Mouse (Mus musculus) liver, adult 2 months (tissue): ENCODE results near the gene Gm14569. TPM values are rescaled to one million over a fixed set of nuclear protein-coding genes. Genes with fewer than 3 reads are reported as not detected.

Experiments used
- DNase-seq: peaks from one replicate; pipeline ENCODE4 v3.0.0-alpha.2; 2011; ENCODE audit warnings: low read depth, low spot score; ENCODE audit errors: extremely low read depth
- H3K27ac ChIP-seq: fragments of 200-500 bp; replicated peaks from 2 replicates; pipeline ENCODE4 v1.5.1; 2012; ENCODE audit warnings: low read depth, mild to moderate bottlenecking, control low read depth, inconsistent platforms, low read length; ENCODE audit not compliant: insufficient read depth
- H3K27me3 ChIP-seq: fragments of 200-500 bp; 2 replicates; pipeline ENCODE4 v1.6.1; 2012; ENCODE audit warnings: mild to moderate bottlenecking, moderate library complexity, low read length, inconsistent platforms; ENCODE audit not compliant: control insufficient read depth, insufficient read depth
- H3K36me3 ChIP-seq: fragments of 200-500 bp; 2 replicates; pipeline ENCODE4 v1.6.1; 2012; ENCODE audit warnings: low read length, inconsistent platforms; ENCODE audit not compliant: control insufficient read depth, insufficient read depth
- H3K4me1 ChIP-seq: fragments of 200-500 bp; 2 replicates; pipeline ENCODE4 v1.6.1; 2011; ENCODE audit warnings: low read length; ENCODE audit not compliant: control insufficient read depth, insufficient read depth
- H3K4me3 ChIP-seq: fragments of 200-500 bp; 2 replicates; pipeline ENCODE4 v1.5.1; 2011; ENCODE audit warnings: low read depth, mild to moderate bottlenecking, control low read depth, low read length, moderate library complexity; ENCODE audit not compliant: insufficient read depth
- H3K79me2 ChIP-seq: fragments of 200-500 bp; 2 replicates; pipeline ENCODE4 v1.6.1; 2012; ENCODE audit warnings: inconsistent platforms, mild to moderate bottlenecking, low read length, moderate library complexity; ENCODE audit not compliant: control insufficient read depth, insufficient read depth
- H3K9ac ChIP-seq: fragments of 200-500 bp; 2 replicates; pipeline ENCODE4 v1.6.1; 2012; ENCODE audit warnings: low read depth, mild to moderate bottlenecking, control low read depth, inconsistent platforms, low read length
- CTCF ChIP-seq: fragments of 200-500 bp; IDR thresholded peaks from 2 replicates; pipeline ENCODE4 v1.5.1; 2011; ENCODE audit warnings: low read depth, low read length, control low read depth
- POLR2A ChIP-seq: fragments of 200-500 bp; IDR thresholded peaks from 2 replicates; pipeline ENCODE4 v1.6.1; 2011; ENCODE audit warnings: low read length, control low read depth; ENCODE audit not compliant: insufficient read depth; ENCODE audit errors: extremely low read depth
- WGBS: fragments of 180-500 bp; shearing (Covaris S2); methylation state at CpG from one replicate; pipeline ENCODE4 v1.1.7; 2018; 5-methylcytosine and 5-hydroxymethylcytosine counted together
- polyA plus RNA-seq: library from polyadenylated mRNA; depleted of rRNA; stranded (reverse); fragments of >200 nt; gene quantifications from 2 replicates; pipeline ENCODE4 v1.2.3, GENCODE M21; 2012; rRNA removed
- total RNA-seq: library from RNA; depleted of rRNA; stranded (reverse); fragments of >200 nt; gene quantifications from 2 replicates; pipeline ENCODE4 v1.2.3, GENCODE M21; 2014; rRNA removed

Gm14569 gene
- total and polyA plus RNA-seq, 2 experiments, result not detected

DNA sequence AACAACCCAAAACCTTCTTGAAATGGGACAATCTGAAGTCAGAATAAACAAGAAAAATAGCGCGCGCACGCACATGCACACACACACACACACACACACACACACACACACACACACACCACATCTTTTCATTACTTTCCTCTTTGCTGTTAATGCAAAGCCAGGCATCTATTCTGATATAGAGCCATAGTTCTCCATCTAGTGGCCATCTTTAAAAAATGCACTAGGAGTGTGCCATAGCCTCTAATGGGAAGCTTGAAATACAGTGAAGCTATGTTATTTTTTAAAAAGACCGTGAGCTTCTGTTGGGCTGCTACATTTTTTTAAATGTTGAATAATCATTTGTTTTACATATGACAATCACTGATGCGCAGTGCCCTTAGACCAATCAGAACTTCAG lies 98.4 kb downstream of the Gm14569 start:
- DNase-seq, result peak; percentile 11
- Histone ChIP-seq H3K79me2 (no peaks in the 10 kb centered on the region), H3K9ac (no peak overlapping the region), H3K4me1 (no peaks in the 10 kb centered on the region), H3K36me3 (no peaks in the 10 kb centered on the region), H3K27me3 (no peaks in the 10 kb centered on the region), H3K27ac (no peak overlapping the region), H3K4me3 (no peak overlapping the region)
- WGBS, result 33% methylated on average over 6 of the region's 6 CpGs
- TF ChIP-seq CTCF, result no peak
- no peak for TF ChIP-seq POLR2A

DNA sequence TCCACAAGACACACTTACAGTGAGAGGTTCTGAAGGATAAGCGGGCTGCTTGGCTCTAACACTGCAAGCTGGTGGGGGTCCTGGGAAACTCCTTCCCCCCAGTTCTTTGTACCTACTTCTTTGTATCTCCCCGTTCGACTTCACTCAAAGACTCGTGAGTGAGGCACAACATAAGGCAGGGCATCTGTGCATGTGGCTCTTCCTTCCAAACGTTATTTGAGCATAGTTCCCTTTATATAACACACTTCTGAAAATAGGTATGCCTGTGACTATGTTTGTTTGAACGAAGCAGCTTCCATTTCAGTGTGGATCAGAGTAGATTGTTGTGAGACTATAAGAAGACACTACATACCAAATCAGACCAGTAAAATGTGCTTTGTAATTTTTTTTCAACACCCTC lies 99.0 kb downstream of the Gm14569 start:
- Histone ChIP-seq H3K9ac (no peak overlapping the region), H3K27ac (no peak overlapping the region), H3K36me3 (no peaks in the 10 kb centered on the region), H3K4me1 (no peaks in the 10 kb centered on the region), H3K79me2 (no peaks in the 10 kb centered on the region), H3K27me3 (no peaks in the 10 kb centered on the region), H3K4me3 (no peak overlapping the region)
- WGBS, result 76% methylated on average over 6 of the region's 6 CpGs
- no peak for DNase-seq
- TF ChIP-seq CTCF, result no peak

DNA sequence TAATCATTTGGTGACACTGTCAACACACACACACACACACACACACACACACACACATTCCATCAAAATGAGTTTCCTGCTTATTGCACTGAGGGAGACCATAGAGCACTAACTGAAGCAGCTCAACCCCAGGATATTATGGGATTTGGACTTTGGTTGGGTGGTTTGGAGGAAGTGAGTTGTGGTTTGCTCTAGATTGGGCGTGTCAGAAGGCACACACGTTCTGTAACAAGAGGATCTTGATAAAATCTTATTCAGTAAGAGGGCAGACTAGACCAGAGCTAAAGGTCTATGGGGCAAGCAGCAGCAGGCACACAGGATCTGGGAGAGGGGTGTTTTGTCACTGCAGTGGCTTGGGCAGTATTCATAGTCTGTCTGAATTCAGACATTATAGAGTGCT lies 101.1 kb downstream of the Gm14569 start:
- WGBS, result 46% methylated on average over 2 of the region's 2 CpGs
- Histone ChIP-seq H3K4me1 (no peaks in the 10 kb centered on the region), H3K27ac (no peak overlapping the region), H3K27me3 (no peaks in the 10 kb centered on the region), H3K9ac (no peak overlapping the region), H3K36me3 (no peaks in the 10 kb centered on the region), H3K4me3 (no peak overlapping the region), H3K79me2 (no peaks in the 10 kb centered on the region)
- TF ChIP-seq POLR2A, result no peak
- no peak for TF ChIP-seq CTCF
- DNase-seq, result no peak

DNA sequence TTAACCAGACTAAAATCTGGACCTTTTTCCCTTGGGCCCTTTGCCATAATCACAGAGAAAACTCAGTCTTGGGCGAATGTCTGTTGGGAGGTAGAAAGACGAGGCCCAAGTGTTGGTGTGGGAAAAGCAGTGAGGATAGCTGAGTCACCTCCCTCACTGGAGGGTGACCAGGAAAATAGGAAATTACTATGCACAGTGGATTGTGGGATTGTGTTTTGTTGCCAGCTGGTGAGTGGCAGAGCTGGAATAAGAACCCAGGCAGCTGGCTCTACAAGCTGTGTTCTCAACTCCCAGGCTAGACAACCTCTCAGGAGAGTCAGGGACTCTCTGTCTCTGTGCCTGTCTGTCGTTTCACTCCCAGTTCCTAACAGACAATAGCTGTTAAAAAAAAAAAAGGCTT lies 101.7 kb downstream of the Gm14569 start:
- WGBS, result 57% methylated on average over 3 of the region's 3 CpGs
- no peak for TF ChIP-seq POLR2A
- no peak for TF ChIP-seq CTCF
- no peak overlapping the region for H3K4me3 ChIP-seq
- H3K27me3 ChIP-seq, result no peaks in the 10 kb centered on the region
- no peak overlapping the region for H3K9ac ChIP-seq
- no peak overlapping the region for H3K27ac ChIP-seq
- DNase-seq, result no peak
- no peaks in the 10 kb centered on the region for H3K36me3 ChIP-seq
- no peaks in the 10 kb centered on the region for H3K79me2 ChIP-seq
- no peaks in the 10 kb centered on the region for H3K4me1 ChIP-seq

DNA sequence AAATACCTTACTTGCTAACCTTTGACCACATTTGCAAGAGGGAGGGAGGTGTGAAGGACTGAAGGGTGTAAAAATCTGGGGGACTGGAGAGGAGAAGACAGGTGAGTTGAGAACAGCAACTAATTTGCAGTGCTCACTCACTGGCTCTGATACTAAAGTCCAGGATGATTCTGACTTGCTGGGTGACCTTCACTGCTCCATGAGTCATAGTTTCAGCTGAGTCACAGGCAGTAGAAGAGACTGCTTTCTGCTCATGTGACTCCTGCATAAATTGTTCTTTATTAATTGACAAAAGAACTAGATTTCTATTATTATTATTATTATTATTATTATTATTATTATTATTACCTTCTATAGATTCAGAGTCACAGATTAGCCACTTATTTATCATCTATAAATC lies 106.3 kb downstream of the Gm14569 start:
- H3K27ac ChIP-seq, result no peak overlapping the region
- H3K36me3 ChIP-seq, result no peaks in the 10 kb centered on the region
- no peak for TF ChIP-seq CTCF
- TF ChIP-seq POLR2A, result no peak
- no peaks in the 10 kb centered on the region for H3K27me3 ChIP-seq
- no peak for DNase-seq
- H3K9ac ChIP-seq, result no peak overlapping the region
- no peaks in the 10 kb centered on the region for H3K79me2 ChIP-seq
- H3K4me1 ChIP-seq, result no peaks in the 10 kb centered on the region
- no peak overlapping the region for H3K4me3 ChIP-seq

Other genes starting within 250 kb of the Gm14569 start
- gene Lonrf3, start 163.5 kb downstream of the Gm14569 start, total RNA-seq, result 2.8 and 3.9 TPM in 2 replicates
- 1.8 and 2.5 TPM in 2 replicates for gene Lonrf3, start 163.5 kb downstream of the Gm14569 start, polyA plus RNA-seq
- gene Gm6268, start 90.5 kb downstream of the Gm14569 start, total RNA-seq, result not detected in 2 replicates
- not detected in 2 replicates for gene Gm6268, start 90.5 kb downstream of the Gm14569 start, polyA plus RNA-seq
- gene Pgrmc1, start 106.4 kb upstream of the Gm14569 start, total RNA-seq, result 1,285 and 1,377 TPM in 2 replicates
- gene Pgrmc1, start 106.4 kb upstream of the Gm14569 start, polyA plus RNA-seq, result 669 and 710 TPM in 2 replicates
- gene Akap17b, start 153.6 kb upstream of the Gm14569 start, total RNA-seq, result 1.5 and 1.9 TPM in 2 replicates
- gene Akap17b, start 153.6 kb upstream of the Gm14569 start, polyA plus RNA-seq, result 0.48 and 0.55 TPM in 2 replicates